8 mouse cellular contexts compared by ENCODE assay signal in genomic region chr6:42264626-42265312, GRCm38 (mm10). TPM values are rescaled to one million over a fixed set of nuclear protein-coding genes. Genes with fewer than 3 reads are reported as not detected.
DNase-seq lines count a peak whose midpoint lies in the region; ATAC-seq and TF ChIP-seq lines count a peak whose summit lies in the region.

Gene Casp2, plus strand, starts transcription at chr6:42264985.

- H3K36me3 ChIP-seq in C2C12 (ENCODE audit: control insufficient read depth, insufficient read depth) (peaks cover 29% of the 10 kb centered on the region), myocyte (ENCODE audit: control insufficient read depth, insufficient read depth) (peaks cover 27% of the 10 kb centered on the region)
- peaks cover 34% of the 10 kb centered on the region for H3K36me3 ChIP-seq in erythroblast, embryonic 14.5 days (ENCODE audit: control insufficient read depth)
- H3K36me3 ChIP-seq in heart, embryonic 11.5 days (ENCODE audit: control insufficient read depth, insufficient read depth, low read length) = peaks cover 13% of the 10 kb centered on the region
- H3K36me3 ChIP-seq in kidney, embryonic 16.5 days (ENCODE audit: insufficient read depth, low read length) = peaks cover 26% of the 10 kb centered on the region
- H3K36me3 ChIP-seq in liver, adult 2 months (ENCODE audit: control insufficient read depth, insufficient read depth, low read length) = peaks cover 16% of the 10 kb centered on the region
- H3K36me3 ChIP-seq in splenic B cell, adult 2 months (ENCODE audit: control insufficient read depth, insufficient read depth, low read length, poor library complexity, severe bottlenecking) = peaks cover 6% of the 10 kb centered on the region; the same call in 1 of the 2 replicates

- WGBS in heart, embryonic 11.5 days (ENCODE audit: insufficient replicate concordance) = under 1% methylated on average over 50 of the region's 51 CpGs
- under 1% methylated on average over 48 of the region's 51 CpGs for WGBS in kidney, embryonic 16.5 days
- 1% methylated on average over 50 of the region's 51 CpGs for WGBS in liver, adult 2 months

- peak; percentile 99 for ATAC-seq in heart, embryonic 11.5 days (replicated peaks; ENCODE audit: insufficient number of reproducible peaks, low FRiP score, low TSS enrichment)
- ATAC-seq in kidney, embryonic 16.5 days (ENCODE audit: low FRiP score, low TSS enrichment) = peak; percentile 99

- no peaks in the 10 kb centered on the region for H3K9me3 ChIP-seq in erythroblast, embryonic 14.5 days (ENCODE audit: control insufficient read depth, low read length)
- no peaks in the 10 kb centered on the region for H3K9me3 ChIP-seq in heart, embryonic 11.5 days (replicated peaks; ENCODE audit: control insufficient read depth, low read length)
- H3K9me3 ChIP-seq in kidney, embryonic 16.5 days (ENCODE audit: low read length) = no peaks in the 10 kb centered on the region

- TF ChIP-seq POLR2A in brain, embryonic 14.5 days (IDR thresholded peaks at IDR 0.05; ENCODE audit: borderline replicate concordance, extremely low read depth, insufficient read depth, insufficient read length, poor library complexity, severe bottlenecking) = peak; percentile 88
- 0 out of 2 replicates have a peak, but pooled peaks have one; percentile 44 for TF ChIP-seq POLR2A in liver, adult 2 months (IDR thresholded peaks at IDR 0.05; ENCODE audit: extremely low read depth, insufficient read depth, low read length)
- TF ChIP-seq POLR2A in myocyte (IDR thresholded peaks at IDR 0.05; ENCODE audit: insufficient read length, low read depth) = peak; percentile 54

- H3K27ac ChIP-seq in heart, embryonic 11.5 days (ENCODE audit: low read depth, low read length) = peak within 1 kb of the TSS; percentile 81
- peak within 1 kb of the TSS; percentile 92 for H3K27ac ChIP-seq in kidney, embryonic 16.5 days (ENCODE audit: low read length)
- peak within 1 kb of the TSS; percentile 68 for H3K27ac ChIP-seq in liver, adult 2 months (replicated peaks; ENCODE audit: insufficient read depth, low read depth, low read length)

- peak; percentile 76 for TF ChIP-seq CTCF in C2C12 (IDR thresholded peaks at IDR 0.05; ENCODE audit: control insufficient read depth, insufficient read depth, insufficient read length)
- TF ChIP-seq CTCF in brain, embryonic 14.5 days (IDR thresholded peaks at IDR 0.05; ENCODE audit: borderline replicate concordance, extremely low read depth, insufficient read depth, insufficient read length) = peak; percentile 99
- peak; percentile 98 for TF ChIP-seq CTCF in liver, adult 2 months (IDR thresholded peaks at IDR 0.05; ENCODE audit: low read depth, low read length)

- H3K4me3 ChIP-seq in C2C12 (ENCODE audit: insufficient read depth, poor library complexity, severe bottlenecking) (peak within 1 kb of the TSS; percentile 93), myocyte (peak within 1 kb of the TSS; percentile 67)
- H3K4me3 ChIP-seq in erythroblast, embryonic 14.5 days (replicated peaks) = peak within 1 kb of the TSS; percentile 78
- H3K4me3 ChIP-seq in heart, embryonic 11.5 days (ENCODE audit: low read depth, low read length) = peak within 1 kb of the TSS; percentile 89
- H3K4me3 ChIP-seq in kidney, embryonic 16.5 days (ENCODE audit: low read length) = peak within 1 kb of the TSS; percentile 83
- peak within 1 kb of the TSS; percentile 88 for H3K4me3 ChIP-seq in liver, adult 2 months (ENCODE audit: insufficient read depth, low read depth, low read length)

- H3ac ChIP-seq in C2C12 (ENCODE audit: control insufficient read depth, insufficient read length, low read depth) (peak within 1 kb of the TSS; percentile 94), myocyte (ENCODE audit: control insufficient read depth, insufficient read length) (peak within 1 kb of the TSS; percentile 12)

- peaks cover 50% of the 10 kb centered on the region for H3K4me1 ChIP-seq in erythroblast, embryonic 14.5 days (ENCODE audit: control insufficient read depth)
- peaks cover 11% of the 10 kb centered on the region for H3K4me1 ChIP-seq in heart, embryonic 11.5 days (ENCODE audit: control insufficient read depth, insufficient read depth, low read length)
- H3K4me1 ChIP-seq in kidney, embryonic 16.5 days (ENCODE audit: insufficient read depth, low read length) = peaks cover 6% of the 10 kb centered on the region
- H3K4me1 ChIP-seq in liver, adult 2 months (ENCODE audit: control insufficient read depth, insufficient read depth, low read length) = peaks cover 2% of the 10 kb centered on the region; the same call in 1 of the 2 replicates

- H3K79me2 ChIP-seq in C2C12 (ENCODE audit: control insufficient read depth, insufficient read depth) = peaks cover 36% of the 10 kb centered on the region
- H3K79me2 ChIP-seq in liver, adult 2 months (ENCODE audit: control insufficient read depth, insufficient read depth, low read length) = no peaks in the 10 kb centered on the region
- H3K79me2 ChIP-seq in myocyte (ENCODE audit: control insufficient read depth, insufficient read depth) = peaks cover 25% of the 10 kb centered on the region

- peak; percentile 100 for DNase-seq in brain, embryonic 14.5 days (ENCODE audit: low read depth)
- peak; percentile 95 for DNase-seq in liver, adult 2 months (ENCODE audit: extremely low read depth, low read depth, low spot score)
- DNase-seq in splenic B cell, adult 2 months (ENCODE audit: low read depth, low spot score) = peak; percentile 98

- H3K27me3 ChIP-seq in C2C12 (ENCODE audit: control insufficient read depth, insufficient read depth, insufficient read length) (no peaks in the 10 kb centered on the region), myocyte (ENCODE audit: control insufficient read depth, insufficient read depth, insufficient read length) (no peaks in the 10 kb centered on the region)
- H3K27me3 ChIP-seq in erythroblast, embryonic 14.5 days (ENCODE audit: control insufficient read depth) = peaks cover 5% of the 10 kb centered on the region
- H3K27me3 ChIP-seq in heart, embryonic 11.5 days (ENCODE audit: control insufficient read depth, insufficient read depth, low read length) = no peaks in the 10 kb centered on the region; the same call in 1 of the 2 replicates
- H3K27me3 ChIP-seq in kidney, embryonic 16.5 days (ENCODE audit: insufficient read depth, low read length) = no peaks in the 10 kb centered on the region
- no peaks in the 10 kb centered on the region for H3K27me3 ChIP-seq in liver, adult 2 months (ENCODE audit: control insufficient read depth, insufficient read depth, low read length)
- H3K27me3 ChIP-seq in splenic B cell, adult 2 months (ENCODE audit: control insufficient read depth, insufficient read depth, low read length, poor library complexity, severe bottlenecking) = no peaks in the 10 kb centered on the region

- peak within 1 kb of the TSS; percentile 95 for H3K9ac ChIP-seq in heart, embryonic 11.5 days (ENCODE audit: low read depth, low read length)
- H3K9ac ChIP-seq in kidney, embryonic 16.5 days (replicated peaks; ENCODE audit: low read length) = peak within 1 kb of the TSS; percentile 91
- peak within 1 kb of the TSS; percentile 87 for H3K9ac ChIP-seq in liver, adult 2 months (ENCODE audit: low read depth, low read length)

- peak within 1 kb of the TSS; percentile 77 for H3K4me2 ChIP-seq in heart, embryonic 11.5 days
- peak within 1 kb of the TSS; percentile 66 for H3K4me2 ChIP-seq in kidney, embryonic 16.5 days (replicated peaks; ENCODE audit: low read depth, low read length)
- H3K4me2 ChIP-seq in myocyte (ENCODE audit: low read depth) = peak within 1 kb of the TSS; percentile 88

- peaks cover 28% of the 10 kb centered on the region for H3K79me3 ChIP-seq in C2C12 (ENCODE audit: low read depth)

TF ChIP-seq in C2C12, 6 proteins besides CTCF, POLR2A, EP300 and RAD21:
- TF ChIP-seq USF1 (IDR thresholded peaks at IDR 0.05; ENCODE audit: low read depth) = no peak
- TF ChIP-seq MAX (IDR thresholded peaks at IDR 0.05) = peak; percentile 66
TF ChIP-seq in C2C12: peak in this region for 1.

TF ChIP-seq in myocyte, 11 proteins besides CTCF, POLR2A, EP300 and RAD21:
- no peak for TF ChIP-seq MAX (IDR thresholded peaks at IDR 0.05; ENCODE audit: low read depth)
- no peak for TF ChIP-seq TCF3 (IDR thresholded peaks at IDR 0.05; ENCODE audit: insufficient read length, low read depth)
- no peak for TF ChIP-seq TCF12 (IDR thresholded peaks at IDR 0.05; ENCODE audit: insufficient read depth, poor library complexity, severe bottlenecking)
- TF ChIP-seq REST (IDR thresholded peaks at IDR 0.05; ENCODE audit: insufficient read depth, insufficient read length) = no peak
- peak; percentile 39 for TF ChIP-seq SRF (IDR thresholded peaks at IDR 0.05; ENCODE audit: control insufficient read depth, insufficient read length, low read depth)
- peak; percentile 41 for TF ChIP-seq POLR2AphosphoS2 (IDR thresholded peaks at IDR 0.05; ENCODE audit: insufficient read length, low read depth)
- peak; percentile 33 for TF ChIP-seq E2F4 (IDR thresholded peaks at IDR 0.05; ENCODE audit: insufficient read depth)
- TF ChIP-seq CEBPB (IDR thresholded peaks at IDR 0.05; ENCODE audit: insufficient read depth, poor library complexity, severe bottlenecking) = no peak
- TF ChIP-seq MYOG (IDR thresholded peaks at IDR 0.05; ENCODE audit: control insufficient read depth in 1 of 3, insufficient read depth in 1 of 3, insufficient read length in 2 of 3, low read depth in 2 of 3) = peak in 1 of 3 experiments; percentile 6
- no peak for TF ChIP-seq USF1 (IDR thresholded peaks at IDR 0.05; ENCODE audit: low read depth)
- TF ChIP-seq MYOD1 (IDR thresholded peaks at IDR 0.05; ENCODE audit: control insufficient read depth in 1 of 3, insufficient read length in 2 of 3, low read depth in 2 of 3) = peak in 1 of 3 experiments; percentile 23

RNA-seq across cellular contexts. Expression of gene Casp2, which starts in this region (rescaled TPM):
- polyA plus RNA-seq in C2C12 (2012; fragmentation: generic; extraction: Trizol) (11.7 TPM), myocyte (2012; fragmentation: generic; extraction: Trizol) (6.7 TPM)
- polyA plus RNA-seq in brain, embryonic 14.5 days (2012; rRNA removed) = 76.1 and 101 TPM in 2 replicates
- 0.34 and 0.39 TPM in 2 replicates for polyA plus RNA-seq in erythroblast, embryonic 14.5 days (2012)
- 34.4 and 34.7 TPM in 2 replicates for polyA plus RNA-seq in heart, embryonic 11.5 days (2014; fragmentation: Nextera tagmentation; extraction: Ambion mirVana)
- polyA plus RNA-seq in kidney, embryonic 16.5 days (2015; fragmentation: Nextera tagmentation; extraction: Ambion mirVana) = 70.6 and 71.2 TPM in 2 replicates
- total RNA-seq in liver, adult 2 months (2014; rRNA removed) = 5.6 and 6.2 TPM in 2 replicates
- 3.7 and 3.8 TPM in 2 replicates for polyA plus RNA-seq in liver, adult 2 months (2012; rRNA removed)

Comparison
In these comparisons a context has a peak if more than half of its experiments do, and no peak if none do; other contexts are left out.
1. Peak in every context shown above with its lines: DNase-seq, ATAC-seq, H3K4me3 ChIP-seq and H3K27ac ChIP-seq.